Mouse (Mus musculus) midbrain, postnatal 0 days (tissue): ENCODE measurements around the gene Lix1. TPM values are rescaled to one million over a fixed set of nuclear protein-coding genes. Genes with fewer than 3 reads are reported as not detected.

Experiments
- ATAC-seq: fragments of 200-750 bp; cut with Nextera tagmentation; 2 replicates; pipeline ENCODE4 v1.8.0; 2017; ENCODE audit warnings: moderate number of reproducible peaks, mild to moderate bottlenecking, moderate TSS enrichment, moderate library complexity; ENCODE audit not compliant: low FRiP score
- DNase-seq: peaks from one replicate; pipeline ENCODE4 v3.0.0-alpha.2; 2015; ENCODE audit warnings: low spot score
- H3K27ac ChIP-seq: fragments of 300-500 bp; sonication (generic); 2 replicates; pipeline ENCODE4 v1.5.1; 2014; ENCODE audit warnings: low read depth, mild to moderate bottlenecking, low read length, mixed read lengths
- H3K27me3 ChIP-seq: fragments of 300-500 bp; sonication (generic); 2 replicates; pipeline ENCODE4 v1.6.1; 2014; ENCODE audit warnings: low read length, control low read depth, mixed read lengths; ENCODE audit not compliant: insufficient read depth
- H3K36me3 ChIP-seq: fragments of 300-500 bp; sonication (generic); 2 replicates; pipeline ENCODE4 v1.6.1; 2014; ENCODE audit warnings: low read length, control low read depth, mixed read lengths; ENCODE audit not compliant: insufficient read depth
- H3K4me1 ChIP-seq: fragments of 300-500 bp; sonication (generic); 2 replicates; pipeline ENCODE4 v1.6.1; 2014; ENCODE audit warnings: mild to moderate bottlenecking, control low read depth, antibody characterized with exemption, low read length, mixed read lengths; ENCODE audit not compliant: insufficient read depth
- H3K4me2 ChIP-seq: fragments of 300-500 bp; sonication (generic); 2 replicates; pipeline ENCODE4 v1.6.1; 2014; ENCODE audit warnings: low read depth, mild to moderate bottlenecking, low read length, mixed read lengths; ENCODE audit not compliant: poor library complexity, severe bottlenecking
- H3K4me3 ChIP-seq: fragments of 300-500 bp; sonication (generic); 2 replicates; pipeline ENCODE4 v1.5.1; 2014; ENCODE audit warnings: low read depth, mild to moderate bottlenecking, low read length, moderate library complexity
- H3K9ac ChIP-seq: fragments of 300-500 bp; sonication (generic); replicated peaks from 2 replicates; pipeline ENCODE4 v1.6.1; 2014; ENCODE audit warnings: mild to moderate bottlenecking, low read length, moderate library complexity, mixed read lengths; ENCODE audit not compliant: poor library complexity, severe bottlenecking
- H3K9me3 ChIP-seq: fragments of 300-500 bp; sonication (generic); 2 replicates; pipeline ENCODE4 v1.6.1; 2016; ENCODE audit warnings: low read length, control low read depth
- CTCF ChIP-seq: IDR thresholded peaks from 2 replicates; pipeline ENCODE4 v1.5.1; 2016; ENCODE audit warnings: antibody characterized with exemption, mild to moderate bottlenecking
- WGBS: fragments of 180-500 bp; shearing (Covaris S2); extraction: QIAGEN DNeasy Blood & Tissue Kit; methylation state at CpG from one replicate; pipeline ENCODE4 v1.1.7; 2014; 5-methylcytosine and 5-hydroxymethylcytosine counted together
- polyA plus RNA-seq: library from polyadenylated mRNA; unstranded; fragments of >200 nt; fragmentation: Nextera tagmentation; extraction: Ambion mirVana; gene quantifications from 2 replicates; pipeline ENCODE4 v1.2.1, GENCODE M21; 2015
- total RNA-seq: library from RNA; depleted of rRNA; stranded (reverse); fragments of >200 nt; gene quantifications from 2 replicates; pipeline ENCODE4 v1.2.3, GENCODE M21; 2014

Lix1 gene
- total and polyA plus RNA-seq, 2 experiments from 2014 or later = 10.9 to 11.4 TPM

- H3K27ac ChIP-seq = no peak overlapping the region
- H3K27me3 ChIP-seq = no peaks in the 10 kb centered on the region
- WGBS = 7% methylated on average over 1 of the region's 1 CpGs
- DNase-seq = no peak
- no peak for TF ChIP-seq CTCF
- H3K9me3 ChIP-seq = no peaks in the 10 kb centered on the region
- no peak overlapping the region for H3K4me2 ChIP-seq
- no peak overlapping the region for H3K9ac ChIP-seq
- no peaks in the 10 kb centered on the region for H3K4me1 ChIP-seq
- no peak for ATAC-seq
- no peak overlapping the region for H3K4me3 ChIP-seq
- 0 out of 2 replicates have a peak, but pooled peaks cover 3% of the 10 kb centered on the region for H3K36me3 ChIP-seq
Observed at GRCm38 (mm10) chr17:17396869-17397268, 5.6 kb upstream of the Lix1 start.

- Histone ChIP-seq H3K9ac (no peak overlapping the region), H3K27me3 (no peaks in the 10 kb centered on the region), H3K36me3 (no peaks in the 10 kb centered on the region), H3K4me3 (no peak overlapping the region), H3K9me3 (no peaks in the 10 kb centered on the region), H3K4me2 (no peak overlapping the region), H3K27ac (no peak overlapping the region), H3K4me1 (no peaks in the 10 kb centered on the region)
- WGBS = 81% methylated on average over 2 of the region's 2 CpGs
- no peak for TF ChIP-seq CTCF
- ATAC-seq = no peak
- no peak for DNase-seq
Observed at GRCm38 (mm10) chr17:17398664-17399063, 3.8 kb upstream of the Lix1 start.

- Histone ChIP-seq H3K4me2 (peak overlapping the region; percentile 45), H3K27ac (no peak overlapping the region), H3K9me3 (no peaks in the 10 kb centered on the region), H3K4me3 (peak overlapping the region; percentile 26), H3K4me1 (no peaks in the 10 kb centered on the region; the same call in 1 of the 2 replicates), H3K9ac (no peak overlapping the region), H3K27me3 (no peaks in the 10 kb centered on the region), H3K36me3 (no peaks in the 10 kb centered on the region)
- DNase-seq (no peak), ATAC-seq (no peak)
- TF ChIP-seq CTCF = no peak
- WGBS = 9% methylated on average over 5 of the region's 5 CpGs
Observed at GRCm38 (mm10) chr17:17403038-17403437, 566 bp downstream of the Lix1 start.

- no peaks in the 10 kb centered on the region for H3K9me3 ChIP-seq
- H3K9ac ChIP-seq = no peak overlapping the region
- peak overlapping the region; percentile 26 for H3K4me3 ChIP-seq
- ATAC-seq (no peak), DNase-seq (no peak)
- no peaks in the 10 kb centered on the region for H3K36me3 ChIP-seq
- no peak for TF ChIP-seq CTCF
- no peaks in the 10 kb centered on the region; the same call in 1 of the 2 replicates for H3K4me1 ChIP-seq
- no peaks in the 10 kb centered on the region for H3K27me3 ChIP-seq
- peak overlapping the region; percentile 1; the same call in 1 of the 2 replicates for H3K4me2 ChIP-seq
- 24% methylated on average over 3 of the region's 3 CpGs for WGBS
- H3K27ac ChIP-seq = no peak overlapping the region
Observed at GRCm38 (mm10) chr17:17403578-17404112, 1.2 kb downstream of the Lix1 start.

GRCm38 (mm10) chr17:17404811-17405544 is 2.5 kb downstream of the Lix1 start:
- H3K9ac ChIP-seq = no peak overlapping the region
- DNase-seq (no peak), ATAC-seq (no peak)
- H3K27ac ChIP-seq = no peak overlapping the region
- no peaks in the 10 kb centered on the region; the same call in 1 of the 2 replicates for H3K4me1 ChIP-seq
- no peak overlapping the region for H3K4me3 ChIP-seq
- H3K27me3 ChIP-seq = no peaks in the 10 kb centered on the region
- no peak for TF ChIP-seq CTCF
- 22% methylated on average over 8 of the region's 8 CpGs for WGBS
- peak overlapping the region; percentile 9; the same call in 1 of the 2 replicates for H3K4me2 ChIP-seq
- no peaks in the 10 kb centered on the region for H3K9me3 ChIP-seq
- no peaks in the 10 kb centered on the region for H3K36me3 ChIP-seq

- no peaks in the 10 kb centered on the region for H3K9me3 ChIP-seq
- no peak overlapping the region for H3K4me3 ChIP-seq
- no peak overlapping the region for H3K4me2 ChIP-seq
- no peak overlapping the region for H3K9ac ChIP-seq
- TF ChIP-seq CTCF = no peak
- H3K27me3 ChIP-seq = no peaks in the 10 kb centered on the region
- DNase-seq = no peak
- H3K27ac ChIP-seq = no peak overlapping the region
- ATAC-seq = no peak
- H3K36me3 ChIP-seq = no peaks in the 10 kb centered on the region
- WGBS = 20% methylated on average over 1 of the region's 1 CpGs
- no peaks in the 10 kb centered on the region; the same call in 1 of the 2 replicates for H3K4me1 ChIP-seq
Observed at GRCm38 (mm10) chr17:17405606-17406005, 3.1 kb downstream of the Lix1 start.
